In genomic region chr7:98743312-98743711, GRCm38 (mm10) we compare ENCODE assay signal across 9 mouse cellular contexts. TPM values are rescaled to one million over a fixed set of nuclear protein-coding genes. Genes with fewer than 3 reads are reported as not detected.
DNase-seq lines count a peak whose midpoint lies in the region; ATAC-seq and TF ChIP-seq lines count a peak whose summit lies in the region.
"Had no signal": no experiment of that assay in that cellular context is flagged by ENCODE, and none has a peak within 500 bp of the region (broad histone marks: within the 10 kb centered on the region; RNA-seq: fewer than 3 reads in every experiment).

No protein-coding gene starts in this region.

- ATAC-seq in forebrain, embryonic 11.5 days (replicated peaks; ENCODE audit: low FRiP score) = no peak
- no peak for ATAC-seq in forebrain, embryonic 15.5 days (replicated peaks)
- ATAC-seq in midbrain, embryonic 13.5 days = peak; percentile 45
- peak; percentile 35; the same call in 1 of the 2 replicates for ATAC-seq in stomach, postnatal 0 days (ENCODE audit: low FRiP score, low TSS enrichment)

- H3K9ac ChIP-seq in forebrain, embryonic 11.5 days (ENCODE audit: low read length) = no peak overlapping the region
- no peak overlapping the region for H3K9ac ChIP-seq in forebrain, embryonic 15.5 days (replicated peaks)
- H3K9ac ChIP-seq in midbrain, embryonic 13.5 days (replicated peaks) = no peak overlapping the region
- no peak overlapping the region for H3K9ac ChIP-seq in stomach, postnatal 0 days (ENCODE audit: low read length)
- H3K9ac ChIP-seq: limb, embryonic 15.5 days had no signal

- peak; percentile 80 for DNase-seq in forebrain, embryonic 11.5 days (ENCODE audit: low spot score)
- peak; percentile 20 for DNase-seq in adrenal gland, adult 8-10 months
- peak; percentile 79 for DNase-seq in embryo, embryonic 11 days
- DNase-seq in heart, postnatal 25 days (ENCODE audit: low spot score) = peak; percentile 18
- DNase-seq in layer of hippocampus, postnatal 25 days (ENCODE audit: extremely low spot score in 1 of 2, low spot score in 1 of 2) = peak; percentile 56 to 75
- DNase-seq in stomach, postnatal 0 days (ENCODE audit: low spot score) = peak; percentile 77

- H3K36me3 ChIP-seq in forebrain, embryonic 11.5 days (ENCODE audit: control insufficient read depth, insufficient read depth, low read length) = no peaks in the 10 kb centered on the region
- H3K36me3 ChIP-seq in forebrain, embryonic 15.5 days = no peaks in the 10 kb centered on the region
- H3K36me3 ChIP-seq in midbrain, embryonic 13.5 days = no peaks in the 10 kb centered on the region
- H3K36me3 ChIP-seq in stomach, postnatal 0 days (ENCODE audit: control insufficient read depth, insufficient read depth, low read length) = no peaks in the 10 kb centered on the region
- H3K36me3 ChIP-seq: limb, embryonic 15.5 days had no signal

- H3K9me3 ChIP-seq in forebrain, embryonic 11.5 days (ENCODE audit: control insufficient read depth, low read length) = no peaks in the 10 kb centered on the region
- no peaks in the 10 kb centered on the region for H3K9me3 ChIP-seq in forebrain, embryonic 15.5 days
- no peaks in the 10 kb centered on the region for H3K9me3 ChIP-seq in midbrain, embryonic 13.5 days
- H3K9me3 ChIP-seq in stomach, postnatal 0 days (ENCODE audit: control insufficient read depth, low read length) = no peaks in the 10 kb centered on the region
- H3K9me3 ChIP-seq: limb, embryonic 15.5 days had no signal

- no peak overlapping the region for H3K4me3 ChIP-seq in forebrain, embryonic 11.5 days (ENCODE audit: low read depth, low read length)
- H3K4me3 ChIP-seq in forebrain, embryonic 15.5 days = no peak overlapping the region
- H3K4me3 ChIP-seq in midbrain, embryonic 13.5 days (replicated peaks) = no peak overlapping the region
- no peak overlapping the region for H3K4me3 ChIP-seq in stomach, postnatal 0 days (ENCODE audit: low read depth, low read length)
- H3K4me3 ChIP-seq: limb, embryonic 15.5 days had no signal

- H3K4me1 ChIP-seq in forebrain, embryonic 11.5 days (replicated peaks; ENCODE audit: control insufficient read depth, insufficient read depth, low read length) = no peaks in the 10 kb centered on the region
- H3K4me1 ChIP-seq in forebrain, embryonic 15.5 days = 0 out of 2 replicates have a peak, but pooled peaks cover 3% of the 10 kb centered on the region
- H3K4me1 ChIP-seq in midbrain, embryonic 13.5 days (replicated peaks) = peaks cover 12% of the 10 kb centered on the region; the same call in 1 of the 2 replicates
- H3K4me1 ChIP-seq in stomach, postnatal 0 days (replicated peaks; ENCODE audit: control insufficient read depth, insufficient read depth) = no peaks in the 10 kb centered on the region

- no peak for TF ChIP-seq EP300 in stomach, postnatal 0 days (optimal IDR thresholded peaks at IDR 0.05)

- H3K27me3 ChIP-seq in forebrain, embryonic 11.5 days (ENCODE audit: control insufficient read depth, insufficient read depth, low read length) = no peaks in the 10 kb centered on the region
- H3K27me3 ChIP-seq in forebrain, embryonic 15.5 days = no peaks in the 10 kb centered on the region
- H3K27me3 ChIP-seq in midbrain, embryonic 13.5 days = no peaks in the 10 kb centered on the region
- H3K27me3 ChIP-seq in stomach, postnatal 0 days (ENCODE audit: control insufficient read depth, insufficient read depth, low read length) = no peaks in the 10 kb centered on the region

- H3K27ac ChIP-seq in forebrain, embryonic 11.5 days (ENCODE audit: low read depth, low read length) = no peak overlapping the region
- no peak overlapping the region for H3K27ac ChIP-seq in forebrain, embryonic 15.5 days (replicated peaks)
- no peak overlapping the region for H3K27ac ChIP-seq in midbrain, embryonic 13.5 days
- H3K27ac ChIP-seq in stomach, postnatal 0 days (replicated peaks) = no peak overlapping the region
- H3K27ac ChIP-seq: limb, embryonic 15.5 days had no signal

- 4% methylated on average over 3 of the region's 3 CpGs for WGBS in forebrain, embryonic 11.5 days
- WGBS in forebrain, embryonic 15.5 days = 1% methylated on average over 3 of the region's 3 CpGs
- WGBS in midbrain, embryonic 13.5 days = 7% methylated on average over 3 of the region's 3 CpGs
- WGBS in stomach, postnatal 0 days = 5% methylated on average over 3 of the region's 3 CpGs

- peak; percentile 92 for TF ChIP-seq CTCF in stomach, postnatal 0 days (IDR thresholded peaks at IDR 0.05; ENCODE audit: low read depth)

- intact Hi-C loops in heart, postnatal 25 days (cut with DNase I) = loop anchor here (1.0 to 5.0 kb wide), 3 partner anchors 36 to 334 kb away; no protein-coding TSS in a partner anchor

- H3K4me2 ChIP-seq in forebrain, embryonic 11.5 days (ENCODE audit: low read depth, low read length, severe bottlenecking) = no peak overlapping the region
- H3K4me2 ChIP-seq in forebrain, embryonic 15.5 days (replicated peaks) = no peak overlapping the region
- no peak overlapping the region for H3K4me2 ChIP-seq in midbrain, embryonic 13.5 days (replicated peaks)
- H3K4me2 ChIP-seq in stomach, postnatal 0 days (replicated peaks; ENCODE audit: low read depth) = no peak overlapping the region
- H3K4me2 ChIP-seq: limb, embryonic 15.5 days had no signal

RNA-seq across cellular contexts. Expression of gene Thap12, which starts 40.4 kb away (rescaled TPM):
- polyA plus RNA-seq in forebrain, embryonic 11.5 days (2014; fragmentation: Nextera tagmentation; extraction: Ambion mirVana) = 86.1 and 89.6 TPM in 2 replicates
- 49.0 and 54.9 TPM in 2 replicates for polyA plus RNA-seq in forebrain, embryonic 15.5 days (2015; fragmentation: Nextera tagmentation; extraction: Ambion mirVana)
- 10 to 100 TPM; 62.2 to 74.9 (median 66.0) TPM for total RNA-seq in adrenal gland, adult 8-10 months (2022)
- total RNA-seq in heart, postnatal 25 days (2021) = 10 to 100 TPM; 70.0 to 76.2 TPM
- 10 to 100 TPM; 71.0 to 78.5 TPM for total RNA-seq in layer of hippocampus, postnatal 25 days (2021)
- 48.9 and 52.2 TPM in 2 replicates for polyA plus RNA-seq in midbrain, embryonic 13.5 days (2015; fragmentation: Nextera tagmentation; extraction: Ambion mirVana)
- polyA plus RNA-seq in stomach, postnatal 0 days (2015; fragmentation: Nextera tagmentation; extraction: Ambion mirVana) = 29.7 and 33.3 TPM in 2 replicates

Comparison
In these comparisons a context has a peak if more than half of its experiments do, and no peak if none do; other contexts are left out.
1. ATAC-seq: peak in midbrain, embryonic 13.5 days (single experiment) and stomach, postnatal 0 days (single experiment); none in forebrain, embryonic 11.5 days (single experiment) and forebrain, embryonic 15.5 days (single experiment).
2. DNase-seq: peak in every context shown above with its lines; median percentile 80 in forebrain, embryonic 11.5 days; 79 in embryo, embryonic 11 days; 77 in stomach, postnatal 0 days; 66 in layer of hippocampus, postnatal 25 days; 20 in adrenal gland, adult 8-10 months; 18 in heart, postnatal 25 days.